Mouse (Mus musculus) MEL (cell line): Measurements from ENCODE around the gene Gm20388.

Source experiments
- MAX ChIP-seq: IDR thresholded peaks from 2 replicates; pipeline ENCODE4 v1.6.1; 2011; ENCODE audit warnings: low read length, improper control_type of control experiment
- MAZ ChIP-seq: IDR thresholded peaks from 2 replicates; pipeline ENCODE4 v1.6.1; 2012; ENCODE audit warnings: low read depth, mild to moderate bottlenecking, inconsistent platforms, low read length, improper control_type of control experiment
- MEF2A ChIP-seq: IDR thresholded peaks from 2 replicates; pipeline ENCODE4 v1.6.1; 2014; ENCODE audit warnings: low read depth, mild to moderate bottlenecking, inconsistent platforms, low read length, improper control_type of control experiment; ENCODE audit not compliant: poor library complexity, insufficient replicate concordance, severe bottlenecking; ENCODE audit errors: extremely low read depth
- MXI1 ChIP-seq: IDR thresholded peaks from 2 replicates; pipeline ENCODE4 v1.6.1; 2011; ENCODE audit warnings: mild to moderate bottlenecking, low read depth, low read length, improper control_type of control experiment
- RCOR1 ChIP-seq: IDR thresholded peaks from 2 replicates; pipeline ENCODE4 v1.6.1; 2012; ENCODE audit warnings: low read depth, mild to moderate bottlenecking, inconsistent platforms, low read length, improper control_type of control experiment
- TAL1 ChIP-seq: IDR thresholded peaks from 2 replicates; pipeline ENCODE4 v1.6.1; 2012; ENCODE audit warnings: mild to moderate bottlenecking, inconsistent platforms, low read length, moderate library complexity, mixed read lengths
- TCF12 ChIP-seq: IDR thresholded peaks from 2 replicates; pipeline ENCODE4 v1.6.1; 2014; ENCODE audit warnings: low read depth, mild to moderate bottlenecking, inconsistent platforms, low read length, improper control_type of control experiment, moderate library complexity

GRCm38 (mm10) chr8:121573275-121573674, 1662.6 kb downstream of the Gm20388 start:
- TF ChIP-seq TAL1: no peak
- TF ChIP-seq RCOR1: no peak
- TF ChIP-seq MAX: no peak
- no peak for TF ChIP-seq TCF12
- no peak for TF ChIP-seq MAZ
- no peak for TF ChIP-seq MEF2A
- no peak for TF ChIP-seq MXI1
